Mouse (Mus musculus) kidney, embryonic 16.5 days (tissue): ENCODE results near the gene Fbxo17. TPM values are rescaled to one million over a fixed set of nuclear protein-coding genes. Genes with fewer than 3 reads are reported as not detected.
"Not testable (repeated sequence)": the region's sequence is repeated elsewhere in the genome, so short reads cannot be mapped to it uniquely, and the experiment has no call there.

Source experiments
- ATAC-seq: fragments of 200-750 bp; cut with Nextera tagmentation; 2 replicates; pipeline ENCODE4 v1.8.0; 2017; ENCODE audit warnings: moderate TSS enrichment; ENCODE audit not compliant: low FRiP score, low TSS enrichment
- H3K27ac ChIP-seq: fragments of 300-500 bp; sonication (generic); 2 replicates; pipeline ENCODE4 v1.5.1; 2014; ENCODE audit warnings: low read length
- H3K27me3 ChIP-seq: fragments of 300-500 bp; sonication (generic); 2 replicates; pipeline ENCODE4 v1.6.1; 2014; ENCODE audit warnings: low read length, control low read depth, mixed read lengths; ENCODE audit not compliant: insufficient read depth
- H3K36me3 ChIP-seq: fragments of 300-500 bp; sonication (generic); 2 replicates; pipeline ENCODE4 v1.6.1; 2014; ENCODE audit warnings: low read length, control low read depth, mixed read lengths; ENCODE audit not compliant: insufficient read depth
- H3K4me1 ChIP-seq: fragments of 300-500 bp; sonication (generic); 2 replicates; pipeline ENCODE4 v1.6.1; 2014; ENCODE audit warnings: low read length, control low read depth, mixed read lengths; ENCODE audit not compliant: insufficient read depth
- H3K4me2 ChIP-seq: fragments of 300-500 bp; sonication (generic); replicated peaks from 2 replicates; pipeline ENCODE4 v1.6.1; 2014; ENCODE audit warnings: low read depth, low read length
- H3K4me3 ChIP-seq: fragments of 300-500 bp; sonication (generic); 2 replicates; pipeline ENCODE4 v1.5.1; 2014; ENCODE audit warnings: mild to moderate bottlenecking, low read length
- H3K9ac ChIP-seq: fragments of 300-500 bp; sonication (generic); replicated peaks from 2 replicates; pipeline ENCODE4 v1.6.1; 2014; ENCODE audit warnings: low read length
- H3K9me3 ChIP-seq: fragments of 300-500 bp; sonication (generic); 2 replicates; pipeline ENCODE4 v1.6.1; 2016; ENCODE audit warnings: low read length, control low read depth
- WGBS: fragments of 180-500 bp; shearing (Covaris S2); extraction: QIAGEN DNeasy Blood & Tissue Kit; methylation state at CpG from one replicate; pipeline ENCODE4 v1.1.7; 2014; 5-methylcytosine and 5-hydroxymethylcytosine counted together
- polyA plus RNA-seq: library from polyadenylated mRNA; unstranded; fragments of >200 nt; fragmentation: Nextera tagmentation; extraction: Ambion mirVana; gene quantifications from 2 replicates; pipeline ENCODE4 v1.2.1, GENCODE M21; 2015

The Fbxo17 gene
- 9.4 and 9.9 TPM in 2 replicates for polyA plus RNA-seq

DNA sequence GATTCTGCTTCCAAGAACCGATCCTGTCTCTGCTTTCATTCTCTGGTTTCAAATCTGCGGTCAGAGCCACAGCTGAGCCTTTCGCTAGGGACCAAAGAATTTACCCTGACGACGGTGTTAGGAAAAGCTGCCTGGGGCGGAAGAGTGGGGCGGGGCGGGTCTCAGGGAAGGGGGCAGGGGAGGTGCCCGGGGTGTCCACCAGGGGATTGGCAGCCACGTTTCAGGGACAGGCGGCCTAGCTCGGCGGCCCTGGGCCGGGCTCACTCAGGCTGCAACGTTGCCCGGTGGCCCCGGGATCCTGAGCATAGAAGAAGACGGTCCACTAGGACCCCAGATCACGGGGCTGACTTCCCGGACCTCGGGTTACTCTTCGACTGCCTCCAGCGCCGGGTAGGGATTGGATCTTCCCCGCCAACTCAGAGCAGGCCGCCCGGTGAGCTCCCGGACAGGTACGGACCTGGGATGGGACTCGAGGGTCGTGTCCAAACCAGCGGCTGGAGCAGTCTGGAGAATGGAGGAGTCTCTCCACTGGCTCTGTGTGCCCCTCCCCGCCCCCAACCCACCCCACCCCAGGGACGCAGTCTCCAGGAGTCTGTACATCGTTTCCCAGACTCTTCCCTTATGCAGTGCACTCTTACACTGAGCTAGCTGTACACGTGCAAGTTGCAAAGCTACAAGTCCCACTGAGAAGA is at the start of gene Fbxo17:
Gene Fbxo17, plus strand, starts transcription at position 215 of the 692 bp plus-strand sequence.
- Histone ChIP-seq H3K27me3 (no peaks in the 10 kb centered on the region), H3K9ac (peak within 1 kb of the TSS; percentile 74), H3K4me1 (peaks cover 17% of the 10 kb centered on the region; the same call in 1 of the 2 replicates), H3K27ac (peak within 1 kb of the TSS; percentile 1; the same call in 1 of the 2 replicates), H3K36me3 (no peaks in the 10 kb centered on the region), H3K9me3 (no peaks in the 10 kb centered on the region; the same call in 1 of the 2 replicates), H3K4me2 (peak within 1 kb of the TSS; percentile 76), H3K4me3 (peak within 1 kb of the TSS; percentile 58)
- 1% methylated on average over 34 of the region's 36 CpGs for WGBS
- ATAC-seq: peak; percentile 80

DNA sequence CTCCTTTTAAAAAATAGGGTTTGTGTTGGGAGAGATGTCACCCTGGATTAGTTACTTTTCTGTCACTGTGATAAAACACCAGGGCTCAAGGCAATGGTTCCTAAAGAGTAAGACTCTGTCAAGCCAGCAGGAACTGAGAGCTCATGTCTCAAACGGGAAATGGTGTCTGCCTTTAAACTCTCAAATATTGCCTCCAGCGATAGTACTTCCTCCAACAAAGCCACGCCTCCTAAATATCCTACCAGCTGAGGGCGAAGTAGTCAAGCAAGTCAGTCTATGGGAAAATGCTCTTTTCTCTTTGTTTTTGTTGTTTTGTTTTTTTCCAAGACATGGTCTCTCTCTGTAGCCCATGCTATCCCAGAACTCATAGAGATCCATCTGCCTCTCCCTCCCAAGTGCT is 45.4 kb upstream of the Fbxo17 start:
- Histone ChIP-seq H3K4me2 (no peak overlapping the region), H3K36me3 (no peaks in the 10 kb centered on the region), H3K4me1 (0 out of 2 replicates have a peak, but pooled peaks cover 2% of the 10 kb centered on the region), H3K9me3 (no peaks in the 10 kb centered on the region), H3K9ac (no peak overlapping the region), H3K4me3 (no peak overlapping the region), H3K27me3 (no peaks in the 10 kb centered on the region), H3K27ac (no peak overlapping the region)
- no peak for ATAC-seq
- 49% methylated on average over 4 of the region's 4 CpGs for WGBS

DNA sequence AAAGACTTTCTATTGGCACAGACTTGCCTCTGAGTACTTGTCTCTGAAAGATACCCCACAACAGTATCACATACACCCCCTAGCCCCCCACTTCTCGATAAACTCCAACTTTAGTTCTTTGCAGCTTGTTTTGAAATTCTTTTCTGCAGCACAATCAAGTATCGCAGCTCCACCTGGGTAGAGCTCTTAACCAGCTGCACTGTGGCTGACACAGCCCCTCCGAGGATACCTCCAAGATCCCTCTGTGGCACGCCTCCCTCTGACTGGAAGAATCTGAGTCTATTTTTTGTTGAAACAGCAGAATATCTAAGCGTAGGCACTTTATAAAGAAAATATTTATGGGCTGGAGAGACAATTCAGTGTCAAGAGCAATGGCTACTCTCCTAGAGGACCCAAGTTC is 44.3 kb upstream of the Fbxo17 start:
- H3K9ac ChIP-seq: no peak overlapping the region
- no peaks in the 10 kb centered on the region for H3K36me3 ChIP-seq
- no peaks in the 10 kb centered on the region for H3K4me1 ChIP-seq
- H3K9me3 ChIP-seq: no peaks in the 10 kb centered on the region
- no peak overlapping the region for H3K4me3 ChIP-seq
- no peak overlapping the region for H3K4me2 ChIP-seq
- no peaks in the 10 kb centered on the region for H3K27me3 ChIP-seq
- ATAC-seq: no peak
- WGBS: 88% methylated on average over 5 of the region's 5 CpGs
- no peak overlapping the region for H3K27ac ChIP-seq

DNA sequence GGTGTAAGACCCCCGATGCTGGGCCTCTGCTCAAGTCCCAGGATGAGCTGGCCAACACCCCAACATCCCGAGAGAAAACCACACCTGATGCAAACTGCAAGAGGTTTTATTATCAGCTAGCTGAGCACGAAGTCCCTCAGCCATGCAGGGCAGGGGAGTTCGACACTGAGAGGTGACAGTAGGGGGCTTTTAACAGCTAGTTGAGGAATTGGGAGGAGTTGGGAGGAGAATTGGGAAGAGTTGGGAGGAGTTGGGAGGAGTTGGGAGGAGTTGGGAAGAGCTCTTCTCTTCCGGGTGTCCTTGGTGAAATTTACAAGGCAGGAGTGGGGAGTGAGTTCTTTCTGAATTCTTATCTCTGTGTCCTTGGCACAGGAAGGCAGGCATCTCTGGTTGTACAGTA is 43.8 kb upstream of the Fbxo17 start:
- H3K27me3 ChIP-seq, H3K9ac ChIP-seq, H3K4me1 ChIP-seq, H3K36me3 ChIP-seq, ATAC-seq, H3K4me2 ChIP-seq, H3K9me3 ChIP-seq, H3K4me3 ChIP-seq, H3K27ac ChIP-seq: not testable (repeated sequence)
- WGBS: 52% methylated on average over 5 of the region's 5 CpGs

DNA sequence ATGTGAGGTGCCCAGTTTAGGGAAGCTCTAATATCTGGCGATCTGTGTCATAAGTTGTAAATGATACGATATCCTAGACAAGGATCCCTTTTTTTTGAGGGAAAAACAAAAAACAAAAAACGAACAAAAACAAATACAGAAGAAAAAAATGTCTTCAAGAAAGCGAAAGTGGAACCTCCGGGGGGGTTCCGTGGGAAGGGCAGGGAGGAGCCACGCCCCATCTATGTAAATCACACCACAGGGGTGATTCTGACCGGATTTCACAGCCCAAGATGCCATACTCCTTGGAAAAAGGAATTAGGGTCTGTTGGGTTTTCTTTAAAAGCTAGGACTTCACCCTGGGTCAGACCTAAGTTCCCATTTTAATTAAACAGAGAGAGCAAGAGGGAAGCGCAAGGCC is 41.6 kb upstream of the Fbxo17 start:
- no peak overlapping the region for H3K4me3 ChIP-seq
- H3K4me2 ChIP-seq: no peak overlapping the region
- H3K27me3 ChIP-seq: no peaks in the 10 kb centered on the region
- H3K9me3 ChIP-seq: no peaks in the 10 kb centered on the region
- no peak overlapping the region for H3K27ac ChIP-seq
- no peaks in the 10 kb centered on the region for H3K36me3 ChIP-seq
- WGBS: 75% methylated on average over 9 of the region's 9 CpGs
- no peak overlapping the region for H3K9ac ChIP-seq
- ATAC-seq: no peak
- H3K4me1 ChIP-seq: no peaks in the 10 kb centered on the region

DNA sequence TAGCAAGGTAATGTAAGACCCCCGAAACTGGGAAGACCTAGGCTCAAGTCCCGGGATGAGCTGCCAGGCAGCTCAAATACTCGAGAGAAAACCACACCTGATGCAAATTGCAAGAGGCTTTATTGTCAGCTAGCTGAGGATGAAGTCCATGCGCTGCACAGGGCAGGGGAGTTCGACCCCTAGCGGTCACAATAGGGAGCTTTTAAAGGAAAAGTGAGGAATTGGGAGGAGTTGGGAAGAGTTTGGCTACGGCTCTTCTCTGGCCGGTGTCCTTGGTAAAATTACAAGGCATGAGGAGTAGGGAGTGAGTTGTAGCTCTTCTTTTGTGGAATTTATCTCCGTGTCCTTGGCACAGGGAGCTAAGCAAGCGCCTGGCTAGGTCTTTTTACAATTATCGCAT is 40.9 kb upstream of the Fbxo17 start:
- 49% methylated on average over 11 of the region's 11 CpGs for WGBS

DNA sequence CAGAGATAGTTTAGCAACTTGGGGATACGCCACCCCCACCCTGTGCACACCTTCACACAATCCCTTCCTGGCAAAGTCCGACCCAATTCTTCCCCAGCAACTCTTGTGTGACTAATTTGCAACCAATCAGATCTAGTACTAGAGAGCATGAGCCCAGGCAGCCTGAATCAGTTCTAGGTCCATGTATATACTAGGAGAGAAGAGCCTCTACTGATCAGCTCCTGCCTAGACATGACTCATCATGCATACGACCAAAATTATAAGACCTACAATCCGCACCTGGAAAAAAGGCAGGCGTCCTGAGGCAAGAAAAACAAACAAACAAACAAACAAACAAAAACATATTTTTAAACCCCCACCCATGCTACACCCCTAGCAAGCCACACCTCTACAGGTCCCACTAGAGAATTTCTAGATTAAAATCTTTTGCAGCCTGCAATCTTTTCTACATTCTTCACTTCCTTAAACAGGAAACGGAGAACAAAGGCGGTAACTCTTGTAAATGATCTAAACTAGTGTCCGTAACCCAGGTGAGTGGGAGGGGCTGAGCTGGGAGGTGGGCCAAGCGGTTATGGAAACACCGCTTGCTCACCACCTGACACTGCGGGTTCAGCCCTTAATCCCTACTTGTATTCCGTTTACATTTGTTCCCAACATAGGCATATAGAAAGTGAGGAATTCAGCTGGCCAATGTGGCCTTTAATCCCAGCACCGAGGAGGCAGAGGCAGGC is 39.6 kb upstream of the Fbxo17 start:
- Histone ChIP-seq H3K36me3 (no peaks in the 10 kb centered on the region), H3K4me2 (no peak overlapping the region), H3K9me3 (no peaks in the 10 kb centered on the region), H3K4me3 (no peak overlapping the region), H3K27ac (no peak overlapping the region), H3K4me1 (no peaks in the 10 kb centered on the region), H3K9ac (no peak overlapping the region), H3K27me3 (no peaks in the 10 kb centered on the region)
- 81% methylated on average over 13 of the region's 13 CpGs for WGBS
- no peak for ATAC-seq

More for the DNA sequence above, 40.9 kb upstream of the Fbxo17 start:
- no peaks in the 10 kb centered on the region for H3K27me3 ChIP-seq
- ATAC-seq: no peak
- H3K9me3 ChIP-seq: no peaks in the 10 kb centered on the region
- no peak overlapping the region for H3K4me3 ChIP-seq
- H3K9ac ChIP-seq: no peak overlapping the region
- no peaks in the 10 kb centered on the region for H3K4me1 ChIP-seq
- H3K27ac ChIP-seq: no peak overlapping the region
- H3K4me2 ChIP-seq: no peak overlapping the region
- no peaks in the 10 kb centered on the region for H3K36me3 ChIP-seq

DNA sequence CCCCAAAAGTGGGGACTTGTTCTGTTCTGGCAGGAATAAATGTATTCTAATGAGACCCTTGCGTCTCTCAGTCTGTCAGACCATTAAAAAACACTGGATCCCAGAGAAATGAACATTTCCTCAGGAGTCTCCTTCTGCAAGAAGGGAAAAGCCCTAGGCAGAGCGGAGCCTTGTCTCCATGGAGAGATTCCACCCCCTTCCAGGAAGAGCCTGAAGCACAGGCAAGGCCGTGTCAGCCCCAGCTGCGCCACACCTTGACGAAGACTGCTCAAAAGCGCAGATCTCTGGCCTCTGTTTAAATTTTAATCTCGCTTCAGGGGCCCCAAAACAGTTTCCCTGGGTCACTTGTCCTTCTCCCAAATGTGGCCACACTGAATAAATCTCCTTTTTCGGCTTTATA is 39.0 kb upstream of the Fbxo17 start:
- Histone ChIP-seq H3K9me3 (no peaks in the 10 kb centered on the region), H3K27ac (no peak overlapping the region), H3K4me2 (no peak overlapping the region), H3K36me3 (no peaks in the 10 kb centered on the region), H3K27me3 (no peaks in the 10 kb centered on the region), H3K4me1 (no peaks in the 10 kb centered on the region), H3K4me3 (no peak overlapping the region), H3K9ac (no peak overlapping the region)
- 92% methylated on average over 8 of the region's 8 CpGs for whole genome bisulfite sequencing
- ATAC-seq: no peak

DNA sequence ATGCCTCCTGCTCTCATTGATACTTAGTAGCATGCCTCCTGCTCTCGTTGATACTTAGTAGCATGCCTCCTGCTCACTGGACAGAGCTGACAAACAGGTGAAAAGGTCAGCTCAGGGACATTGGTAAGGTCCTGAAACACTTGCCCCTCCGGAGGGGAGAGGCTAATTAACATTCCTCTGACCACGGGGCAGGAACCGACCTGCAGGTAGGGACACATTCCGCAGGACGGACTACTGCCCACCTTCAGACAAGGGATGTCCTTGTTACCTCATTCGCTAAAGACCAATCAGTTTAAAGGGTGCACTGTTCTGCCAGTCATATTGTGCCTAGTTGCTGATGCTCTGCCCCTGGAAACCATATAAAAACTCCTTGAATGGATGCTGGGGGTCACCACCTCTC is 25.5 kb upstream of the Fbxo17 start:
- Histone ChIP-seq H3K27me3 (no peaks in the 10 kb centered on the region), H3K9me3 (no peaks in the 10 kb centered on the region), H3K27ac (no peak overlapping the region), H3K36me3 (no peaks in the 10 kb centered on the region), H3K4me3 (no peak overlapping the region), H3K9ac (no peak overlapping the region), H3K4me1 (peaks cover 16% of the 10 kb centered on the region; the same call in 1 of the 2 replicates), H3K4me2 (no peak overlapping the region)
- no peak for ATAC-seq
- WGBS: 54% methylated on average over 7 of the region's 7 CpGs
